9 mouse cellular contexts compared by ENCODE assay signal in genomic region chr11:98699911-98700310, GRCm38 (mm10). TPM values are rescaled to one million over a fixed set of nuclear protein-coding genes. Genes with fewer than 3 reads are reported as not detected.
A peak's percentile ranks its signal among the peaks of the same experiment; 100 is the strongest.
DNase-seq lines count a peak whose midpoint lies in the region; ATAC-seq and TF ChIP-seq lines count a peak whose summit lies in the region.
"Had no signal": no experiment of that assay in that cellular context is flagged by ENCODE, and none has a peak within 500 bp of the region (broad histone marks: within the 10 kb centered on the region; RNA-seq: fewer than 3 reads in every experiment).

No protein-coding gene starts in this region.

- H3K27ac ChIP-seq in heart, adult 2 months: no peak overlapping the region
- H3K27ac ChIP-seq in heart, embryonic 11.5 days (ENCODE audit: low read depth, low read length): no peak overlapping the region
- H3K27ac ChIP-seq in forebrain, postnatal 0 days (ENCODE audit: low read depth, low read length): no peak overlapping the region
- no peak overlapping the region for H3K27ac ChIP-seq in midbrain, embryonic 14.5 days (replicated peaks; ENCODE audit: low read depth, low read length)

- no peak for TF ChIP-seq POLR2A in heart, adult 2 months (IDR thresholded peaks at IDR 0.05; ENCODE audit: insufficient read depth, low read depth, low read length)

- TF ChIP-seq CTCF in heart, adult 2 months (IDR thresholded peaks at IDR 0.05): peak; percentile 93
- peak; percentile 87 for TF ChIP-seq CTCF in forebrain, postnatal 0 days (IDR thresholded peaks at IDR 0.05; ENCODE audit: low read depth)

- no peaks in the 10 kb centered on the region for H3K9me3 ChIP-seq in heart, embryonic 11.5 days (replicated peaks; ENCODE audit: control insufficient read depth, low read length)
- H3K9me3 ChIP-seq in forebrain, postnatal 0 days (ENCODE audit: low read length): no peaks in the 10 kb centered on the region
- no peaks in the 10 kb centered on the region for H3K9me3 ChIP-seq in midbrain, embryonic 14.5 days (ENCODE audit: control insufficient read depth, low read length)
- H3K9me3 ChIP-seq: megakaryocyte, embryonic 14.5 days had no signal

- no peak overlapping the region for H3K4me2 ChIP-seq in heart, embryonic 11.5 days
- H3K4me2 ChIP-seq in forebrain, postnatal 0 days (ENCODE audit: low read depth): no peak overlapping the region
- no peak overlapping the region for H3K4me2 ChIP-seq in midbrain, embryonic 14.5 days (ENCODE audit: low read length)

- no peaks in the 10 kb centered on the region for H3K79me2 ChIP-seq in heart, adult 2 months (replicated peaks; ENCODE audit: control insufficient read depth, insufficient read depth, low read length)

- peaks cover 4% of the 10 kb centered on the region for H3K4me1 ChIP-seq in heart, adult 2 months (ENCODE audit: control insufficient read depth, insufficient read depth, low read length)
- H3K4me1 ChIP-seq in heart, embryonic 11.5 days (ENCODE audit: control insufficient read depth, insufficient read depth, low read length): no peaks in the 10 kb centered on the region; the same call in 1 of the 2 replicates
- no peaks in the 10 kb centered on the region for H3K4me1 ChIP-seq in forebrain, postnatal 0 days (ENCODE audit: insufficient read depth)
- H3K4me1 ChIP-seq in midbrain, embryonic 14.5 days (ENCODE audit: control insufficient read depth, insufficient read depth, low read length): no peaks in the 10 kb centered on the region

- no peak overlapping the region for H3K9ac ChIP-seq in heart, adult 2 months (ENCODE audit: low read depth, low read length)
- no peak overlapping the region for H3K9ac ChIP-seq in heart, embryonic 11.5 days (ENCODE audit: low read depth, low read length)
- no peak overlapping the region for H3K9ac ChIP-seq in forebrain, postnatal 0 days
- H3K9ac ChIP-seq in midbrain, embryonic 14.5 days (replicated peaks; ENCODE audit: low read length): no peak overlapping the region

- no peak overlapping the region for H3K4me3 ChIP-seq in heart, adult 2 months
- no peak overlapping the region for H3K4me3 ChIP-seq in heart, embryonic 11.5 days (ENCODE audit: low read depth, low read length)
- no peak overlapping the region for H3K4me3 ChIP-seq in forebrain, postnatal 0 days (ENCODE audit: low read depth, low read length)
- no peak overlapping the region for H3K4me3 ChIP-seq in midbrain, embryonic 14.5 days (replicated peaks; ENCODE audit: low read depth, low read length)
- H3K4me3 ChIP-seq: megakaryocyte, embryonic 14.5 days had no signal

- WGBS in heart, adult 2 months: 28% methylated on average over 4 of the region's 4 CpGs
- WGBS in heart, embryonic 11.5 days (ENCODE audit: insufficient replicate concordance): 27% methylated on average over 4 of the region's 4 CpGs
- WGBS in forebrain, postnatal 0 days: 46% methylated on average over 4 of the region's 4 CpGs
- WGBS in midbrain, embryonic 14.5 days: 46% methylated on average over 4 of the region's 4 CpGs

- TF ChIP-seq EP300 in heart, adult 2 months (IDR thresholded peaks at IDR 0.05; ENCODE audit: insufficient read depth, low read depth, low read length): peak; percentile 81; the same call in 1 of the 2 replicates

- no peaks in the 10 kb centered on the region for H3K36me3 ChIP-seq in heart, adult 2 months (ENCODE audit: control insufficient read depth, insufficient read depth, low read length)
- peaks cover 6% of the 10 kb centered on the region; the same call in 1 of the 2 replicates for H3K36me3 ChIP-seq in heart, embryonic 11.5 days (ENCODE audit: control insufficient read depth, insufficient read depth, low read length)
- peaks cover 24% of the 10 kb centered on the region for H3K36me3 ChIP-seq in forebrain, postnatal 0 days (ENCODE audit: insufficient read depth)
- H3K36me3 ChIP-seq in midbrain, embryonic 14.5 days (ENCODE audit: control insufficient read depth, insufficient read depth, low read length): peaks cover 33% of the 10 kb centered on the region

- no peaks in the 10 kb centered on the region for H3K27me3 ChIP-seq in heart, adult 2 months (ENCODE audit: control insufficient read depth, insufficient read depth, low read length)
- no peaks in the 10 kb centered on the region for H3K27me3 ChIP-seq in heart, embryonic 11.5 days (ENCODE audit: control insufficient read depth, insufficient read depth, low read length)
- no peaks in the 10 kb centered on the region for H3K27me3 ChIP-seq in forebrain, postnatal 0 days (ENCODE audit: insufficient read depth, low read length)
- no peaks in the 10 kb centered on the region for H3K27me3 ChIP-seq in midbrain, embryonic 14.5 days (ENCODE audit: control insufficient read depth, insufficient read depth, low read length)

- intact Hi-C loops in heart, adult 2 months (cut with DNase I): loop anchor here (1.0 to 5.0 kb wide), 5 partner anchors 9 to 207 kb away; partner anchors contain the start of gene Cdc6
- intact Hi-C loops in left cerebral cortex, postnatal 36 days (cut with DNase I): loop anchor here (2.0 to 10.0 kb wide), 3 partner anchors 87 to 205 kb away; partner anchors contain the start of gene Cdc6

- peak; percentile 76 to 88 for DNase-seq in heart, adult 2 months
- peak; percentile 73 for DNase-seq in c-Kit-positive CD71-positive TER-119-positive erythroid progenitor cells, embryonic 14.5 days (ENCODE audit: low spot score)
- DNase-seq in forebrain, postnatal 0 days: peak; percentile 76
- peak; percentile 68 to 74 for DNase-seq in left cerebral cortex, postnatal 36 days (ENCODE audit: low spot score in 2 of 2)
- DNase-seq in midbrain, embryonic 14.5 days: peak; percentile 85
- DNase-seq in spleen, postnatal 36 days (ENCODE audit: low spot score in 2 of 2): peak; percentile 57 to 70

- no peak for ATAC-seq in heart, embryonic 11.5 days (replicated peaks; ENCODE audit: insufficient number of reproducible peaks, low FRiP score, low TSS enrichment)
- ATAC-seq in forebrain, postnatal 0 days: peak; percentile 30; the same call in 1 of the 2 replicates
- ATAC-seq in inflammation-experienced regulatory T-cells, adult 6 months: peak; percentile 75
- ATAC-seq in midbrain, embryonic 14.5 days (ENCODE audit: low FRiP score, low TSS enrichment): no peak

RNA-seq across cellular contexts. Expression of gene Csf3, which starts 1.2 kb away (rescaled TPM):
- total RNA-seq in heart, adult 2 months (2021): not detected
- polyA plus RNA-seq in heart, adult 2 months (2012; rRNA removed): not detected in 2 replicates
- polyA plus RNA-seq in heart, embryonic 11.5 days (2014; fragmentation: Nextera tagmentation; extraction: Ambion mirVana): not detected in 2 replicates
- not detected in 2 replicates for total RNA-seq in forebrain, postnatal 0 days (2014; rRNA removed)
- not detected in 2 replicates for polyA plus RNA-seq in forebrain, postnatal 0 days (2015; fragmentation: Nextera tagmentation; extraction: Ambion mirVana)
- not detected for polyA plus RNA-seq in inflammation-experienced regulatory T-cells, adult 6 months (2017; shearing (Covaris generic))
- not detected for total RNA-seq in left cerebral cortex, postnatal 36 days (2021)
- polyA plus RNA-seq in midbrain, embryonic 14.5 days (2014; fragmentation: Nextera tagmentation; extraction: Ambion mirVana): not detected in 2 replicates

RNA-seq across cellular contexts. Expression of gene Psmd3, which starts 17.6 kb away (rescaled TPM):
- total RNA-seq in heart, adult 2 months (2021): 100 to 1,000 TPM in 1 of 2 experiments, 10 to 100 TPM in 1; 89.5 to 105 TPM
- 144 and 173 TPM in 2 replicates for polyA plus RNA-seq in heart, adult 2 months (2012; rRNA removed)
- polyA plus RNA-seq in heart, embryonic 11.5 days (2014; fragmentation: Nextera tagmentation; extraction: Ambion mirVana): 122 and 131 TPM in 2 replicates
- 83.8 and 113 TPM in 2 replicates for total RNA-seq in forebrain, postnatal 0 days (2014; rRNA removed)
- polyA plus RNA-seq in forebrain, postnatal 0 days (2015; fragmentation: Nextera tagmentation; extraction: Ambion mirVana): 183 and 202 TPM in 2 replicates
- 10 to 100 TPM; 12.9 to 20.6 (median 15.5) TPM for polyA plus RNA-seq in inflammation-experienced regulatory T-cells, adult 6 months (2017; shearing (Covaris generic))
- 100 to 1,000 TPM; 131 to 145 TPM for total RNA-seq in left cerebral cortex, postnatal 36 days (2021)
- 135 and 164 TPM in 2 replicates for polyA plus RNA-seq in midbrain, embryonic 14.5 days (2014; fragmentation: Nextera tagmentation; extraction: Ambion mirVana)

RNA-seq across cellular contexts. Expression of gene Med24, which starts 29.3 kb away (rescaled TPM):
- total RNA-seq in heart, adult 2 months (2021): 10 to 100 TPM; 41.6 to 48.1 TPM
- 54.5 and 65.2 TPM in 2 replicates for polyA plus RNA-seq in heart, adult 2 months (2012; rRNA removed)
- 31.6 and 42.1 TPM in 2 replicates for polyA plus RNA-seq in heart, embryonic 11.5 days (2014; fragmentation: Nextera tagmentation; extraction: Ambion mirVana)
- total RNA-seq in forebrain, postnatal 0 days (2014; rRNA removed): 54.0 and 66.5 TPM in 2 replicates
- polyA plus RNA-seq in forebrain, postnatal 0 days (2015; fragmentation: Nextera tagmentation; extraction: Ambion mirVana): 46.4 and 49.3 TPM in 2 replicates
- polyA plus RNA-seq in inflammation-experienced regulatory T-cells, adult 6 months (2017; shearing (Covaris generic)): 10 to 100 TPM; 23.8 to 32.5 (median 28.3) TPM
- 100 to 1,000 TPM; 123 to 133 TPM for total RNA-seq in left cerebral cortex, postnatal 36 days (2021)
- polyA plus RNA-seq in midbrain, embryonic 14.5 days (2014; fragmentation: Nextera tagmentation; extraction: Ambion mirVana): 65.7 and 81.1 TPM in 2 replicates

RNA-seq across cellular contexts. Expression of gene Gsdma, which starts 35.8 kb away (rescaled TPM):
- total RNA-seq in heart, adult 2 months (2021): not detected
- 0.04 TPM in 1 of 2 replicates, not detected in the other for polyA plus RNA-seq in heart, adult 2 months (2012; rRNA removed)
- not detected in 2 replicates for polyA plus RNA-seq in heart, embryonic 11.5 days (2014; fragmentation: Nextera tagmentation; extraction: Ambion mirVana)
- not detected in 2 replicates for total RNA-seq in forebrain, postnatal 0 days (2014; rRNA removed)
- polyA plus RNA-seq in forebrain, postnatal 0 days (2015; fragmentation: Nextera tagmentation; extraction: Ambion mirVana): 0.15 TPM in 1 of 2 replicates, not detected in the other
- not detected for polyA plus RNA-seq in inflammation-experienced regulatory T-cells, adult 6 months (2017; shearing (Covaris generic))
- not detected for total RNA-seq in left cerebral cortex, postnatal 36 days (2021)
- polyA plus RNA-seq in midbrain, embryonic 14.5 days (2014; fragmentation: Nextera tagmentation; extraction: Ambion mirVana): not detected in 2 replicates

RNA-seq across cellular contexts. Expression of gene Thra, which starts 40.5 kb away (rescaled TPM):
- total RNA-seq in heart, adult 2 months (2021): 100 to 1,000 TPM; 103 to 105 TPM
- polyA plus RNA-seq in heart, adult 2 months (2012; rRNA removed): 89.4 and 104 TPM in 2 replicates
- polyA plus RNA-seq in heart, embryonic 11.5 days (2014; fragmentation: Nextera tagmentation; extraction: Ambion mirVana): 32.2 and 35.7 TPM in 2 replicates
- 1,003 and 1,159 TPM in 2 replicates for total RNA-seq in forebrain, postnatal 0 days (2014; rRNA removed)
- 223 and 233 TPM in 2 replicates for polyA plus RNA-seq in forebrain, postnatal 0 days (2015; fragmentation: Nextera tagmentation; extraction: Ambion mirVana)
- 1 to 10 TPM; 1.3 to 6.3 (median 5.2) TPM for polyA plus RNA-seq in inflammation-experienced regulatory T-cells, adult 6 months (2017; shearing (Covaris generic))
- total RNA-seq in left cerebral cortex, postnatal 36 days (2021): 100 to 1,000 TPM; 718 to 779 TPM
- 175 and 194 TPM in 2 replicates for polyA plus RNA-seq in midbrain, embryonic 14.5 days (2014; fragmentation: Nextera tagmentation; extraction: Ambion mirVana)

Comparison
In these comparisons a context has a peak if more than half of its experiments do, and no peak if none do; other contexts are left out.
1. ATAC-seq: peak in forebrain, postnatal 0 days (single experiment) and inflammation-experienced regulatory T-cells, adult 6 months (single experiment); none in heart, embryonic 11.5 days (single experiment) and midbrain, embryonic 14.5 days (single experiment).
2. Peak in every context shown above with its lines, with median percentiles within 50 percentile points of each other: DNase-seq.